Mouse (Mus musculus) lung, postnatal 0 days (tissue): Measurements from ENCODE around the gene S100a16. TPM values are rescaled to one million over a fixed set of nuclear protein-coding genes. Genes with fewer than 3 reads are reported as not detected.
A peak's percentile ranks its signal among the peaks of the same experiment; 100 is the strongest.

Experiments used
- ATAC-seq: fragments of 200-750 bp; cut with Nextera tagmentation; 2 replicates; pipeline ENCODE4 v1.8.0; 2017; ENCODE audit warnings: moderate library complexity
- DNase-seq: peaks from one replicate; pipeline ENCODE4 v3.0.0-alpha.2; 2016; ENCODE audit warnings: low spot score
- H3K27ac ChIP-seq: fragments of 300-500 bp; sonication (generic); 2 replicates; pipeline ENCODE4 v1.5.1; 2014; ENCODE audit warnings: antibody characterized with exemption, mild to moderate bottlenecking, low read length, mixed read lengths
- H3K27me3 ChIP-seq: fragments of 300-500 bp; sonication (generic); replicated peaks from 2 replicates; pipeline ENCODE4 v1.6.1; 2014; ENCODE audit warnings: low read length, mixed read lengths; ENCODE audit not compliant: insufficient read depth
- H3K36me3 ChIP-seq: fragments of 300-500 bp; sonication (generic); 2 replicates; pipeline ENCODE4 v1.6.1; 2014; ENCODE audit warnings: low read length, mixed read lengths; ENCODE audit not compliant: insufficient read depth
- H3K4me1 ChIP-seq: fragments of 300-500 bp; sonication (generic); 2 replicates; pipeline ENCODE4 v1.6.1; 2014; ENCODE audit warnings: antibody characterized with exemption, low read depth, low read length, mixed read lengths; ENCODE audit not compliant: insufficient read depth
- H3K4me2 ChIP-seq: fragments of 300-500 bp; sonication (generic); replicated peaks from 2 replicates; pipeline ENCODE4 v1.6.1; 2014; ENCODE audit warnings: low read depth, mild to moderate bottlenecking, low read length, moderate library complexity, mixed read lengths
- H3K4me3 ChIP-seq: fragments of 300-500 bp; sonication (generic); 2 replicates; pipeline ENCODE4 v1.5.1; 2014; ENCODE audit warnings: low read depth, low read length
- H3K9ac ChIP-seq: fragments of 300-500 bp; sonication (generic); replicated peaks from 2 replicates; pipeline ENCODE4 v1.6.1; 2014; ENCODE audit warnings: low read depth, mild to moderate bottlenecking
- H3K9me3 ChIP-seq: fragments of 300-500 bp; sonication (generic); 2 replicates; pipeline ENCODE4 v1.6.1; 2016; ENCODE audit warnings: low read length, mixed read lengths
- CTCF ChIP-seq: IDR thresholded peaks from 2 replicates; pipeline ENCODE4 v1.5.1; 2016; ENCODE audit warnings: antibody characterized with exemption, mild to moderate bottlenecking
- EP300 ChIP-seq: IDR thresholded peaks from 2 replicates; pipeline ENCODE4 v1.6.1; 2016; ENCODE audit warnings: antibody characterized with exemption, mild to moderate bottlenecking, control low read depth
- WGBS: fragments of 180-500 bp; shearing (Covaris S2); extraction: QIAGEN DNeasy Blood & Tissue Kit; methylation state at CpG from one replicate; pipeline ENCODE4 v1.1.7; 2014; 5-methylcytosine and 5-hydroxymethylcytosine counted together
- polyA plus RNA-seq: library from polyadenylated mRNA; unstranded; fragments of >200 nt; fragmentation: Nextera tagmentation; extraction: Ambion mirVana; gene quantifications from 2 replicates; pipeline ENCODE4 v1.2.1, GENCODE M21; 2015

The S100a16 gene
- polyA plus RNA-seq, 1 experiment from 2014 or later, result 368 TPM

GRCm38 (mm10) chr3:90526580-90526979 is 10.5 kb upstream of the S100a16 start, which contains the start of gene S100a14:
TSS of gene S100a14 (plus strand) at chr3:90526856.
- Histone ChIP-seq H3K9me3 (no peaks in the 10 kb centered on the region), H3K36me3 (no peaks in the 10 kb centered on the region), H3K4me3 (no peak within 1 kb of the TSS), H3K9ac (no peak within 1 kb of the TSS), H3K4me1 (no peaks in the 10 kb centered on the region; the same call in 1 of the 2 replicates), H3K27ac (peak within 1 kb of the TSS; percentile 54), H3K4me2 (peak within 1 kb of the TSS; percentile 15), H3K27me3 (no peaks in the 10 kb centered on the region)
- peak; percentile 89 for DNase-seq
- TF ChIP-seq EP300 (no peak), CTCF (no peak)
- ATAC-seq, result peak; percentile 94
- 23% methylated on average over 5 of the region's 5 CpGs for WGBS

- peak; percentile 42 for ATAC-seq
- no peaks in the 10 kb centered on the region for H3K27me3 ChIP-seq
- H3K36me3 ChIP-seq, result no peaks in the 10 kb centered on the region
- H3K9me3 ChIP-seq, result no peaks in the 10 kb centered on the region
- TF ChIP-seq CTCF (no peak), EP300 (peak; percentile 52; the same call in 1 of the 2 replicates)
- peak overlapping the region; percentile 15 for H3K4me2 ChIP-seq
- 62% methylated on average over 7 of the region's 7 CpGs for WGBS
- peak overlapping the region; percentile 54; the same call in 1 of the 2 replicates for H3K27ac ChIP-seq
- no peak overlapping the region for H3K9ac ChIP-seq
- DNase-seq, result no peak
- H3K4me1 ChIP-seq, result no peaks in the 10 kb centered on the region; the same call in 1 of the 2 replicates
- no peak overlapping the region for H3K4me3 ChIP-seq
These were observed 9.7 kb upstream of the S100a16 start for GRCm38 (mm10) chr3:90527291-90527873.

GRCm38 (mm10) chr3:90531713-90532112 is 5.3 kb upstream of the S100a16 start:
- H3K36me3 ChIP-seq, result no peaks in the 10 kb centered on the region
- no peak overlapping the region for H3K4me3 ChIP-seq
- DNase-seq, result no peak
- no peak for ATAC-seq
- H3K27me3 ChIP-seq, result no peaks in the 10 kb centered on the region
- H3K9me3 ChIP-seq, result no peaks in the 10 kb centered on the region
- H3K27ac ChIP-seq, result no peak overlapping the region
- no peaks in the 10 kb centered on the region for H3K4me1 ChIP-seq
- H3K4me2 ChIP-seq, result no peak overlapping the region
- H3K9ac ChIP-seq, result no peak overlapping the region
- TF ChIP-seq CTCF (no peak), EP300 (no peak)
- 51% methylated on average over 5 of the region's 5 CpGs for WGBS

- no peak overlapping the region for H3K27ac ChIP-seq
- H3K9ac ChIP-seq, result no peak overlapping the region
- DNase-seq (no peak), ATAC-seq (no peak)
- TF ChIP-seq EP300, result no peak
- no peak for TF ChIP-seq CTCF
- no peaks in the 10 kb centered on the region for H3K36me3 ChIP-seq
- WGBS, result 67% methylated on average over 1 of the region's 1 CpGs
- H3K4me1 ChIP-seq, result no peaks in the 10 kb centered on the region; the same call in 1 of the 2 replicates
- H3K4me2 ChIP-seq, result no peak overlapping the region
- no peaks in the 10 kb centered on the region for H3K27me3 ChIP-seq
- no peaks in the 10 kb centered on the region for H3K9me3 ChIP-seq
- no peak overlapping the region for H3K4me3 ChIP-seq
These were observed 1.6 kb upstream of the S100a16 start for GRCm38 (mm10) chr3:90535446-90535845.

- DNase-seq (no peak), ATAC-seq (no peak)
- Histone ChIP-seq H3K27ac (peak overlapping the region; percentile 87), H3K4me1 (no peaks in the 10 kb centered on the region; the same call in 1 of the 2 replicates), H3K4me2 (peak overlapping the region; percentile 48), H3K27me3 (no peaks in the 10 kb centered on the region), H3K36me3 (no peaks in the 10 kb centered on the region), H3K9ac (peak overlapping the region; percentile 46), H3K9me3 (no peaks in the 10 kb centered on the region), H3K4me3 (peak overlapping the region; percentile 34)
- WGBS, result 55% methylated on average over 5 of the region's 5 CpGs
- TF ChIP-seq CTCF (no peak), EP300 (no peak)
These were observed 847 bp downstream of the S100a16 start for GRCm38 (mm10) chr3:90537905-90538296.

- Histone ChIP-seq H3K27me3 (no peaks in the 10 kb centered on the region), H3K27ac (peak overlapping the region; percentile 84), H3K9ac (peak overlapping the region; percentile 44; the same call in 1 of the 2 replicates), H3K36me3 (no peaks in the 10 kb centered on the region), H3K4me1 (no peaks in the 10 kb centered on the region; the same call in 1 of the 2 replicates), H3K4me2 (peak overlapping the region; percentile 49), H3K4me3 (peak overlapping the region; percentile 25; the same call in 1 of the 2 replicates), H3K9me3 (no peaks in the 10 kb centered on the region)
- DNase-seq (peak; percentile 78), ATAC-seq (peak; percentile 90)
- WGBS, result 42% methylated on average over 4 of the region's 4 CpGs
- TF ChIP-seq CTCF (no peak), EP300 (peak; percentile 81)
These were observed 3.9 kb downstream of the S100a16 start for GRCm38 (mm10) chr3:90540904-90541303.
